Mouse (Mus musculus): ENCODE results near the gene Gata2.

Gene Gata2

GRCm38 (mm10) chr6:88255435-88255834 is 61.7 kb downstream of the Gata2 start:
- DNase-seq (ENCODE audit: extremely low read depth, low read depth, low spot score) = no peak
